Mouse (Mus musculus): ENCODE results near the gene Gm30191. TPM values are rescaled to one million over a fixed set of nuclear protein-coding genes. Genes with fewer than 3 reads are reported as not detected.

Gene Gm30191
- polyA plus RNA-seq, 1 experiment, result not detected

GRCm38 (mm10) chr4:134250116-134250929, 3.6 kb downstream of the Gm30191 start:
- no peak overlapping the region for H3ac ChIP-seq (ENCODE audit: control insufficient read depth, insufficient read length)
- no peaks in the 10 kb centered on the region for H3K79me2 ChIP-seq (ENCODE audit: control insufficient read depth, insufficient read depth)
- H3K4me2 ChIP-seq (ENCODE audit: low read depth), result peak overlapping the region; percentile 34
- H3K27me3 ChIP-seq (ENCODE audit: control insufficient read depth, insufficient read depth, insufficient read length), result peaks cover 73% of the 10 kb centered on the region
- TF ChIP-seq REST (IDR thresholded peaks at IDR 0.05; ENCODE audit: insufficient read depth, insufficient read length), result no peak
- TF ChIP-seq TCF3 (IDR thresholded peaks at IDR 0.05; ENCODE audit: insufficient read length, low read depth), result no peak
- no peak for TF ChIP-seq USF1 (IDR thresholded peaks at IDR 0.05; ENCODE audit: low read depth)
- no peak for TF ChIP-seq MYOG (IDR thresholded peaks at IDR 0.05; ENCODE audit: control insufficient read depth in 1 of 3, insufficient read depth in 1 of 3, insufficient read length in 2 of 3, low read depth in 2 of 3)
- no peak for TF ChIP-seq TCF12 (IDR thresholded peaks at IDR 0.05; ENCODE audit: insufficient read depth, poor library complexity, severe bottlenecking)
- no peak for TF ChIP-seq POLR2AphosphoS2 (IDR thresholded peaks at IDR 0.05; ENCODE audit: insufficient read length, low read depth)
- TF ChIP-seq MAX (IDR thresholded peaks at IDR 0.05; ENCODE audit: low read depth), result no peak
- no peak for TF ChIP-seq POLR2A (IDR thresholded peaks at IDR 0.05; ENCODE audit: insufficient read length, low read depth)
- TF ChIP-seq CEBPB (IDR thresholded peaks at IDR 0.05; ENCODE audit: insufficient read depth, poor library complexity, severe bottlenecking), result no peak
- TF ChIP-seq MYOD1 (IDR thresholded peaks at IDR 0.05; ENCODE audit: control insufficient read depth in 1 of 3, insufficient read length in 2 of 3, low read depth in 2 of 3), result no peak
- TF ChIP-seq E2F4 (IDR thresholded peaks at IDR 0.05; ENCODE audit: insufficient read depth), result no peak
- TF ChIP-seq SRF (IDR thresholded peaks at IDR 0.05; ENCODE audit: control insufficient read depth, insufficient read length, low read depth), result no peak
- H3K4me3 ChIP-seq, result no peak overlapping the region
- H3K36me3 ChIP-seq (ENCODE audit: control insufficient read depth, insufficient read depth), result no peaks in the 10 kb centered on the region

GRCm38 (mm10) chr4:134250930-134251240, 4.2 kb downstream of the Gm30191 start:
- no peak for TF ChIP-seq POLR2AphosphoS2 (IDR thresholded peaks at IDR 0.05; ENCODE audit: insufficient read length, low read depth)
- no peak for TF ChIP-seq MAX (IDR thresholded peaks at IDR 0.05; ENCODE audit: low read depth)
- TF ChIP-seq TCF12 (IDR thresholded peaks at IDR 0.05; ENCODE audit: insufficient read depth, poor library complexity, severe bottlenecking), result no peak
- no peak for TF ChIP-seq MYOD1 (IDR thresholded peaks at IDR 0.05; ENCODE audit: control insufficient read depth in 1 of 3, insufficient read length in 2 of 3, low read depth in 2 of 3)
- TF ChIP-seq MYOG (IDR thresholded peaks at IDR 0.05; ENCODE audit: control insufficient read depth in 1 of 3, insufficient read depth in 1 of 3, insufficient read length in 2 of 3, low read depth in 2 of 3), result no peak
- TF ChIP-seq TCF3 (IDR thresholded peaks at IDR 0.05; ENCODE audit: insufficient read length, low read depth), result no peak
- no peak for TF ChIP-seq E2F4 (IDR thresholded peaks at IDR 0.05; ENCODE audit: insufficient read depth)
- no peak for TF ChIP-seq POLR2A (IDR thresholded peaks at IDR 0.05; ENCODE audit: insufficient read length, low read depth)
- no peaks in the 10 kb centered on the region for H3K79me2 ChIP-seq (ENCODE audit: control insufficient read depth, insufficient read depth)
- H3K27me3 ChIP-seq (ENCODE audit: control insufficient read depth, insufficient read depth, insufficient read length), result peaks cover 73% of the 10 kb centered on the region
- H3K4me2 ChIP-seq (ENCODE audit: low read depth), result peak overlapping the region; percentile 8
- no peak overlapping the region for H3ac ChIP-seq (ENCODE audit: control insufficient read depth, insufficient read length)
- no peaks in the 10 kb centered on the region for H3K36me3 ChIP-seq (ENCODE audit: control insufficient read depth, insufficient read depth)
- H3K4me3 ChIP-seq, result no peak overlapping the region

- Histone ChIP-seq H3ac (ENCODE audit: control insufficient read depth, insufficient read length) (no peak overlapping the region), H3K27me3 (ENCODE audit: control insufficient read depth, insufficient read depth, insufficient read length) (peaks cover 73% of the 10 kb centered on the region), H3K4me2 (ENCODE audit: low read depth) (no peak overlapping the region), H3K36me3 (ENCODE audit: control insufficient read depth, insufficient read depth) (no peaks in the 10 kb centered on the region), H3K4me3 (no peak overlapping the region), H3K79me2 (ENCODE audit: control insufficient read depth, insufficient read depth) (no peaks in the 10 kb centered on the region)
- TF ChIP-seq E2F4 (IDR thresholded peaks at IDR 0.05; ENCODE audit: insufficient read depth), result no peak
- TF ChIP-seq REST (IDR thresholded peaks at IDR 0.05; ENCODE audit: insufficient read depth, insufficient read length), result no peak
- no peak for TF ChIP-seq CEBPB (IDR thresholded peaks at IDR 0.05; ENCODE audit: insufficient read depth, poor library complexity, severe bottlenecking)
- no peak for TF ChIP-seq TCF12 (IDR thresholded peaks at IDR 0.05; ENCODE audit: insufficient read depth, poor library complexity, severe bottlenecking)
These were observed 4.8 kb downstream of the Gm30191 start for GRCm38 (mm10) chr4:134251241-134252130.

- TF ChIP-seq E2F4 (IDR thresholded peaks at IDR 0.05; ENCODE audit: insufficient read depth) (no peak), CEBPB (IDR thresholded peaks at IDR 0.05; ENCODE audit: insufficient read depth, poor library complexity, severe bottlenecking) (no peak), POLR2A (IDR thresholded peaks at IDR 0.05; ENCODE audit: insufficient read length, low read depth) (no peak), MYOD1 (IDR thresholded peaks at IDR 0.05; ENCODE audit: control insufficient read depth in 1 of 3, insufficient read length in 2 of 3, low read depth in 2 of 3) (no peak), TCF3 (IDR thresholded peaks at IDR 0.05; ENCODE audit: insufficient read length, low read depth) (no peak), MYOG (IDR thresholded peaks at IDR 0.05; ENCODE audit: control insufficient read depth in 1 of 3, insufficient read depth in 1 of 3, insufficient read length in 2 of 3, low read depth in 2 of 3) (no peak), MAX (IDR thresholded peaks at IDR 0.05; ENCODE audit: low read depth) (no peak), SRF (IDR thresholded peaks at IDR 0.05; ENCODE audit: control insufficient read depth, insufficient read length, low read depth) (no peak)
- H3ac ChIP-seq (ENCODE audit: control insufficient read depth, insufficient read length), result no peak overlapping the region
- H3K4me3 ChIP-seq, result no peak overlapping the region
- peaks cover 72% of the 10 kb centered on the region for H3K27me3 ChIP-seq (ENCODE audit: control insufficient read depth, insufficient read depth, insufficient read length)
- H3K36me3 ChIP-seq (ENCODE audit: control insufficient read depth, insufficient read depth), result no peaks in the 10 kb centered on the region
- no peak overlapping the region for H3K4me2 ChIP-seq (ENCODE audit: low read depth)
- no peaks in the 10 kb centered on the region for H3K79me2 ChIP-seq (ENCODE audit: control insufficient read depth, insufficient read depth)
These were observed 5.6 kb downstream of the Gm30191 start for GRCm38 (mm10) chr4:134252131-134252910.

Measured in myocyte (in vitro differentiated cells).